Mouse (Mus musculus) urinary bladder, postnatal 36 days (tissue): ENCODE data around the gene Sept9.
"Not testable (repeated sequence)": the region's sequence is repeated elsewhere in the genome, so short reads cannot be mapped to it uniquely, and the experiment has no call there.

ENCODE experiments used
- DNase-seq, 2 experiments: peaks; one replicate each; pipeline ENCODE4 v3.0.0; 2022; ENCODE audit warnings: low spot score in 2 of 2, mixed read lengths in 1 of 2

The Sept9 gene

DNA sequence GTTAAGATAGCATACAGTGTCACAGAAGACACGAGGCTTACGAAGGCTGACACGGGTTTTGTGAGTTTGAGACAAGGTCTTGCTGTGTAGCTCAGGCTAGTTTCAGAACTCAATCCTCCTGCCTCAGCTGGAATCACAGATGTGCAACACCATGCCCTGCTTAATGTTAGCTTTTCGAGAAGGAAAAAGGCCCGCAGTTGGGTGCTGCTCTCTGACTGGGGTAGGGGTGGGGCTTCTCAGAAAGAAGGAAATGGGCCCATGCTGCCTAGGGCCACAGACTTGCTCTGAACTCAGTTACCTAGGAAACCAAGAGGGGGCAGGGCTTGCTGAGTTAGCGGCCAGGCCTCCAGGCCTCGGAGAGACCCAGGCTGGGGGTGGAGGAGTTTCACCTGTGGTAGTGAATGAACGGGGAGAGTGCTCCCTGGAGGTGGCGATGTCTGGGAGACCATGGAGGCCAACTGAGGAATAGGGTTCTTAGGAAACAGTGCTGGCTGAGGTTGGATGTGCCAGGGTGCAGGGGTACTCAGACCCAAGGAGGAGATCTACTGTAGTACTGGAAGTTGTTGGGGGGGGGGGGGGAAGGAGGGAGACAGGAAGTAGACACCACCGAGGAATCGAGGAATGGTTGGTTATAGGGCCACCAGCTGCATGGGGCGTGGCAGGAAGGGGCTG, 126.1 kb downstream of the Sept9 start:
- DNase-seq: no peak

DNA sequence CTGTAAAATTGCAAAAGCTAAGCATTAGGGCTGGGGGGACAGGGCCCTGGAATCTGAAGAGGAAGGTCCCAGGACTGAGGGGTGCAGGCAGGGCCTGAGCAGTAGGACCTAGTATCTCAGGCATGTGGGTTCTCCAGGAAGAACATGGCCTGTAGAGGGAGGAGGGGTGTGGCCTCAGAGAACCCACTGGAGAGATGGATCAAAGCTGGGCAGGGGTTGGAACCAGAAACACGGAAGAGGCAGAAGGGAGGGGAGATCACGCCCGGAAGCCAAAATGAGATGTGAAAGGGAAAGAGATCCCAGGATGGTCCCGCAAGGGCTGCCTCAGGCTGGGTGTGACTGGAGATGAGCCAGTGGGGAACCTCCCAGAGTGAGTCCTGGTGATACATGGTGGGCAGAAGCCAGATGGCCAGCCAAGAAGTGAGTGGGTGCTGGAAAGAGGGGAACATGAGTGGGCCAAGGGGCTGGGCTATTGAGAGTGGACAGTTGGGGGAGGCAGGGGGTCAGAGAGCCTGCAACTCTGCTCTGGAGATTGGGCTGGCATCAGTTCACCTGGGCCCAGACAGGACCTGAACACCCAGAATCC, 126.8 kb downstream of the Sept9 start:
- DNase-seq: no peak

DNA sequence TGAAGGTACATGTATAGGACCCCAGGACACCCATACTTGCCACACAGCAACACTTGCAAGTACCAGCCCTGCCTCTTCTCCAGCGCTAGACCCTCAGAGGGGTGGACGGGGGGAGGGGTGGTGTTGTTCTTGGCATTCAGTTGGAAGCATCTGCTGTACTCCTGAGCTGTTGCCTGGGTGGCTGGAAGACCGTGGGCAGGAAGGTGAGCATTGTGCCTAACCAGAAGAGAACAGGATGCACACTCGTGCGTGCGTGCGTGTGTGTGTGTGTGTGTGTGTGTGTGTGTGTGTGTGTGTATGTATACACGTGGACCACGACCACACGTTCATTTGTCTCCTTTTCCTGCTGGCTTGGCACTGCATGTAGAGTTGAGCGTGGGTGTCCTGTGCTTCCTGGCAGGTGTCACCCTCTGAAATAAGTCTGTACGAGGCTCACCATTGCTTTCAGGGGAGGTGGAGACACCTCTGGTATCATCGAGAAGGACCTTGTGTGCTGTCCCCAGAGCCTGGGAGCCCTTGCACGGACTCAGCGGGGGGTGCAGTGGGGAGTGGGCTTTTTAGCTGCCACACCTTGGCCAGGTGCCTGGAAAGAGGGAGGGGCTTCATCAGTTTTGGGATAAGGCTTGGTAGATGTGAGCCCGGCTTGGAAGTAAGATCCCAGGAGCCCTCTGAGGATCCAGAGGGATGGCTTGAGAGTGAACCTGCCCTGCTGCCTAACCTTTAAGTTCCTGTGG, 127.6 kb downstream of the Sept9 start:
- no peak for DNase-seq

DNA sequence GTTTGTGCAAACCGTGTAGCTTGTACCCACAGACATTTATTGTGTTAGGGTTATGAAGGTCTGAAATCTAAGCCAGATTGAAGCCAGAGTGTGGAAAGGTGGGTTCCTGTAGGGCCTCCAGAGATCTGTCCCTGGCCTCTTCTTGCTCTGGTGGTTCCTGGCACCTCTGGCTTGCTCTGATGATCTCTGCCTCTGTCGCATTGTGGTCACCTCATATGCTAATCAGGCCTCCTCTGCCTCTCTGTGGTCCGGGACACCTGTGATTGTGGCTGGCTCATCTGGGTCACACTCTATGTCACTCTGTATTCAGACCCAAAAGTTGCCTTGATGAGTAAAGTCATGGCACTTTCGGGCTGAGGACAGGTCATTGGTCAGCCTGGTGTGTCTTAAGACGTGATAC, 128.2 kb downstream of the Sept9 start:
- no peak for DNase-seq

DNA sequence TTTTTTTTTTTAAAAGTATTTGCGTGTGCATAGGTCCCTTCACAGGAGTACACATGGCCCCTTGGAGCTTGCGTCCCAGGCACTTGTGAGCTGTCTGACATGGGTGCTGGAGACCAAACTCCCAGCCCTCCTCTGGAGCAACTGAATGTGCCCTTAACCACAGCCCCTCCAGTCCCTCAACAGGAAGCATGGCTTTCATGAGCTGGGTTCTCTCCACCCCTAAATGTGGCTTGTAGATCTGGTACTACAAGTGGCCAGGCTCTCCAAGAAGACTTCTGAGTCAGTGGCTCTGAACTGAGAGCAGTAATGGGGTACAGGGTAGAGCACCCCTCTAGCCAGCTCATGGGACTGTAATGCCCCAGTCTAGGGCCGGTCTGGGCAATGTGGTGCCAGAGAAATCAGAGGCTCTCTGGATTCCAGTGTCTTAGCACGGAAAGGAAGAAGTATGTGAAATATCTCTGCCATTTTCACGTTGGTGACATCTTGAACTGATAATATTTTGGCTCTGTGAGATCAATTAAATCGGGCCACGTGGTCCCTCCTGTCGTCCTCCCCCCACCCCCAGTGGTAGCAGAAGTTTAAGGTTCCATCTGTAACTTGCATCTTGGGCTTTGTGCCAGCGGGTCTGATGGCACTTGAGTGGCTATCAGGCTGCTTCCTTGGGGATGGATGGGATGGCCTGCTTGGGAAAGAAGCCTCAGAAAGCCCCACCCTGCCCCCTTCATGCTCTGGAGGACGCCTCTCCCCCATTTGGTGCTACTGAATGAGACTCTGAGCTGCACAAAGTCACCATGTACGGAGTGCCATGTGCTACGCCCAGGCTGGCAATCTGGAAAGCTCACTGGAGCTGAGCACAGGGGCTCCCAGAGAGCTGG, 130.9 kb downstream of the Sept9 start:
- no peak for DNase-seq

DNA sequence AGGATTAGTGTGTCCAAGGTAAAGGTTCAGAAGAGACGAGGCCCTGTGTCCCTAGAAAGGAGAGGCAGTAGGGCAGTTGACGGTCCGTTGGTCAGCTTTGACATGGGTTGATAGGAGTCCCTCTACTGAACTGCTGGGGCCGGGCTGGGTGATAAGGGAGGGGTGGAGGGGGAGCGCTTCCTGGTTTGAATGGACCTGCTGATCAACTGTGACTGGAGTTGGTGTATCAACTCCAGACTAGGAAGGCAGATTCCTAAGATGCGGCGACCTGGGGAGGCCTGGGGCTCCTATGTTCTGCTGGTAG, 131.4 kb downstream of the Sept9 start:
- no peak for DNase-seq

DNA sequence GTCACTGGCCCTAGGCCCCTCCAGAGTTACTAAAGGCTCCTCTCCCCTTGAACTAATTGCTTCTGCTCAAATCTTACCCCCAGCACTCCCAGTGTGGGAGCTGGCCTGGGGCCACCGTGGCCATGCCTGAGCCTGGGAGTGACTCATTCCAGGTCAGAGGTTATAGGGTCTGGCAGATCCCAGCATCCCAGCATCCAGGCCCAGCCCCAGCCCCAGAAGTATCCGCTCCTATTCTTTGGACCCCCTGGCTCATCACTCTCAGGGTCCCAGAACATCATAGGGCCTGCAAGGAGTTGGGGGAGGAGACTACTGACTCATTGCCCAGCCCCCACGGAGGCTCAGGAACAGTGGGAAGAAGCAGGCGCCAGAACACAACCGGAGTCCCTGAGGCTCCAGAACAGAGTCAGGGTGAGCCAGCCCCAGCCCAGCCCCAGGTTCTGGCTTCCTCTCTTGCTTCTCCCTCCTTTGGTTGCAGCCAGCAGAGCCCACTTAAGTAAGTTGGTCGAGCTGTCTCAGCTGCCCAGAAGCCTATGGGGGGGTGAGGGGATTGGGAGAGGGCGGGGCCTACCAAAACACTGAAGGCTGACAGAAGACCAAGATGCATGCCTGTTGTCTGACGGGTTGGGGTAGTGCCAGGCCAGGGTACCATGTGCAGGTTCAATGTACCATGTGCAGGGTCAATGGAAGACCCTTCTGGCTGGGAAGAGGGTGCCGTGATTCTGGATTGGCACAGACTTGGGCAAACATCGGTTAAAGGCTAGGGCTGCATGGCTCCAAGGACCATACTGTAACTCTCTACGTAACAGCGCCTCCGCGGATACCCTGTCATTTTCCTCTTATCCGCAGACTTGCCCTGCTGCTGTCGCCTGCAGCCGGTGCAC, 132.1 kb downstream of the Sept9 start:
- no peak for DNase-seq

DNA sequence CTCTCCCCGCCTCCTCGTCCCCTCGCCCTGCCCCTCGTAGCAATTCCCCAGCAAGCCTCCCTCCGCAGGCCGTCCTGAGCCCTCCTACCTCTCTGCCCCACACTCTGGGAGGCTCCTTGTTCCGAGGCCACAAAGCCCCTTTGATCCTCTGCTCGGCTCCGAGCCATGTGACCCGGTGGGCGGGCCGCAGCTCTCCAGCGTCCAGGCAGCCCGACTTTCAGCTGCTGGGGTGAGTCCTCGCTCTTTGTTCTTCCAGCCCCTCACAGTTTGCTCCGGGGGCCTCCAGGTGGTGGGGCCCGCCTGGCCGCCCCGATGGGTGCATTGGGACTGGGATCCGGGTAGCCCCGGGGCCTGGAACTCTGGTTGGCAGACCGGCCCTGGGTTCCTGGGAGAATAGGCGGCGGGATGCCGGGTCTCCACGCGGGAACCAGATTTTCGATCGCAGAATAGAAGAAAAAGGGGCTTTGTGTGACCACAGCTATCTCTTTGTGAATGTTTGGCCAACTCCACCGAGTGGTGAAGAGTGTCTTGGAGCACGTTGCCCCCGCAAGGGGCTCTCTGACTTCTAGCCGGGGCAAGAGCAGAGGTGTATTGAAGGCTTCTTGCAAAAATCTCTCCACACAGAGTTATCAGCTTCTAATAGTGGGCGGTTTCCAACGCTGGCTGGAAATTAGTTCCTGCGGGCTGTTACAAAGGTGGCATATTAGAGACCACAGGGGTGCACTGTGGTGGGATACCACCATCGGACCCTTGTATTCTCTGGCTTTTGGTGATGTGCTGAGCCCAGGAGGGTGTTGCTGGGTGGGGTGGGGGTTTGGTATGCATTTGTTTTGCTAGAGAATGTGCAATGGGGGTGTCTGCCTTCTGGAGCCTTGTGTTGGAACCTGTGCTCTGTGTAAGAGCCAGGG, 133.0 kb downstream of the Sept9 start:
- DNase-seq: peak in 1 of 2 experiments; percentile 56

DNA sequence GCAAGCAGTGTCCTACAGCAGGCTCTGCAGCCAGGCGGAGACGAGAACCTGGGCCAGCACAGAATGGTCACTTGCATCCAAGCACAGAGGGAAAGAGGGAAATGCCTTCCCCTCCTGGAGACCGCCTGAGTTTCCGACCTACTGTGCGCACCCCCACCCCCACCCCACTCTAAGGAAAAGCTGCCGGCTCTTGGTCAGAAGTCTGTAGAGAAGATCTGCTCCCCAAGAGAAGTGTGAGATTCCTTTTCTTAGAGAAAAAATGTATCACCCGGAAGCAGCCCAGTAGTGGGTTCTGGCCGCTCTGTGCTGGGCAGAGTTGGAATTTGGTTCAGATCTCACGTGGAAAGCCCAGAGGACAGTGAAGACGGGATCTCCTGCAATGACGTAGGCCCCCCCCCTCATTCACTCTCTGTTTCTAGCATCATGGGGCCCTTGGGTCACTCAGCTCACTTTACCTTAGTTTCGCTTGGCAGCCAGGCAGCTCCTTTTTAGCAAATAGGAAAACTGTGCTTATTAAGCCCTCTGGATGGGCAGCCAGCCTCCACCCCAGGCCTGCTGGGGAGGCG, 133.8 kb downstream of the Sept9 start:
- no peak for DNase-seq

DNA sequence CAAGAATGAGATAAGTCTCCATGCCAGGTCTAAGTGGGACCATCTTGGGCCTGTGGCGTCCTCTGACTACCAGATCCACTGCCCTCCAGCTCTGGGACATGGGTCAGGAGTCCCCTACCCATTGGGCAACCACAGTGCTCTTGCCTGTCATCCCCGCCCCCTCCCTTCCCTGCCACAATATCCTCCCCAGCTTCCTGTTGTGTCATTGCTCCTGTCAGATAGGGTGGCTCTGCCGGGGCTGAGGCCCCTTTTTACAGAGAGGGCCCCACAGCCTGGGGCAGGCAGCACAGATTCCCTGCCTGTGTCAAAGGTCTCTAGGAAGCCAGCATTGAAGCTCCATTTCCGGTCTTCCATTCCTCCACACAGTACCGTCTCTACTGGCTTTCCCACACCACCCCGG, 134.6 kb downstream of the Sept9 start:
- DNase-seq: no peak

DNA sequence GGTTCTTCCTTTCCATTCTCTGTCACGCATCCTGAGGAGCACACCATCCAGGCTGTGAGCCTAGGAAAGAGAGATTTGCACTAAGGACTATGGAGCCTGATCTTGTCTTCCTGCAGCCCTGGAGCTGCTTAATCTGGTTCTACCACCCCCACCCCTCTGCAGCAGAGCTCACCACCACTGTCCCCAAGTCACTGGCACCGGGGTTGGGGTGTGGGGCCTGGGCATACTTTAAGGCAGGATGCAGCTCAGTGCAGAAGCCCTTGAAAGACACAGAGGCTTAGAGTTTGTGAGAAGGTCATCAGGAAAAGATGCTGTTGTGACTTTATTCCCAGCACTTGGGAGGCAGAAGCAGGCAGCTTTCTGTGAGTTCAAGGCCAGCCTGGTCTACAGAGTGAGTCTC, 135.7 kb downstream of the Sept9 start:
- no peak for DNase-seq

DNA sequence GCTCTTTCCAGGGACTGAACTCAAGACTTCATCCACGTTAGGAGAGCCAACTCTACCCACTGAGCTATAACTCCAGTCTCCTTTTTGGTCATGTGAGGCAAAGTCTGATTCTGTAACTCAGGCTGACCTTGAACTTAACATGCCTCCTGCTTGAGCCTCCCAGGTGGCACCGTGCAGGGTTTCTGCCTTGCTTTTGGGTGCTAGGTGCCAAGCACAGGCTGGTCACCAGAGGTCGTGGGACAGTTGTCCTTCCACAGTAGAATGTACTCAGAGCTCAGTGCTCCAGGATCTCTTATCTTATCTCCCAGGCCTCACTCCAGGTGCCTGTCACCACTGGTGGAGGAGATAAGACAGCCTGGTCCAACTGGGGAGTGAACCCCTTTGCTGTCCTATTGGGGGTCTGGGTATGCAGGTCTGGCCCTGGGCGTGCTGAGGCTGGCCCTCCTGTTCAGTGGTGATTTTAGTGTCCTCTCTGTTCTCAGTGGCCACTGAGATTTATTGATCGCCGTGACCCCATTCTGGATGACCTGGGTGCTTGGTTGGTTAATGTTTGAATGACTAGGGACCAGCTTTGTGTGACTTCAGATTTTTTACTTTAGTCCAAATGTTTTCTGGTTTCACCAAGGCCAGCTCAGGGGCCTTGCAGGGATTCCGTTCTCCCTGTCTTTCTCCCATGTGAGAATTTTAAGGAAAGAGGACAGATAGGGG, 136.8 kb downstream of the Sept9 start:
- DNase-seq: no peak

DNA sequence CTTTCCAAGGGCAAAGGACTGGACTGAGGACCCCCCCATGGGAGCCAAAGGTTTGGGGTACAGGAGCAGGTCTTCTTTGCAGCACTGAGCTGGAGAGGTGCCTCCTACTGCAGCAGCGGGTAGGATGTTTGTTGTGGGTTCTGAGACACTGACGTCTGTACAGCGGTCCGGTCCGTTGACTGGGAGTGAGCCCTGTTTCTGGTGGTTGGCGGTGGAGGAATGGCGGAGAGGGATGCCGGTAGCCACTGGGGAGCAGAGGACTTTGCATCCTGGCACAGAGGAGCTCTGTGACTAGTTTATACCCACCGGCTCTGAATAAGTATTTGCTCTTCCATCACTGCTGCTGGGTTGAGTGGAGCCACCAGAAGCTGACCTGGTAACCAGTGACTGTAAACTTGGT, 138.3 kb downstream of the Sept9 start:
- no peak for DNase-seq

DNA sequence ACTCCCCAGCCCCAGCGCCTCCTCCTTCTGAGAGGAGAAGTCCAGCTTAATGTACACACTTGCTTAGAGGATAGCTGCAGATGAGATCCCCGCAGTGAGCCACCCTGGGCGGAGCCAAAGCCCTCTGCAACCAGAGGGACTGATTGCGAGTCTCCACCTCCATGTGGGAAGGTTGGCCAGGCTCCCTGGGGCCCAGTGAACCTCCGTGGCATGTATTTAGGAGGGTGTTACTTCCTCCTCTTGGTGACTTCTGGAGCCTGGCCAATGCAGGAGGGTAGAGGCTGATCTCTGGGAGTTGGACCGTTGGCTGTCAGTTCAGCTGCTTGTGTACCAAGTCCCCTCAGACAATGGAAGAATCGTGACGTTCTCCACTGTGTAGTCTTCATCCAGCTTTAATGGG, 139.0 kb downstream of the Sept9 start:
- DNase-seq: peak in 1 of 2 experiments; percentile 59

DNA sequence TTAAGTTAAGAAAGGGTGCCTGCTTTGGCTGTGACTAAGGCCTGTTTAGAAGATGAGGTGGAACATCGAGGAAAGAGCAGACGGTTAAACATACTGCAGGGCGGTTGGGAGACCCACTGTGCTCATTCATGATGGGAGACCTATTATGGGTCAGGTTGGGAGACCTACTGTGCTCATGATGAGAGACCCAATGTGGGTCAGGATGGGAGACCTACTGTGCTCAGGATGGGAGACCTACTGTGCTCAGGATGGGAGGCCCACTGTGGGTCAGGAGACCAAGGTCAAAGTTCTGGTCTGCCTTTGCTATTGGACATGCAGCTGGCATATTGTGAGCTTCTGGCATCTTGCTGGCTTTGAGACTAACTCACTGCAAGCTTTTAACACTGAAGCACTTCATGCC, 139.6 kb downstream of the Sept9 start:
- no peak for DNase-seq

DNA sequence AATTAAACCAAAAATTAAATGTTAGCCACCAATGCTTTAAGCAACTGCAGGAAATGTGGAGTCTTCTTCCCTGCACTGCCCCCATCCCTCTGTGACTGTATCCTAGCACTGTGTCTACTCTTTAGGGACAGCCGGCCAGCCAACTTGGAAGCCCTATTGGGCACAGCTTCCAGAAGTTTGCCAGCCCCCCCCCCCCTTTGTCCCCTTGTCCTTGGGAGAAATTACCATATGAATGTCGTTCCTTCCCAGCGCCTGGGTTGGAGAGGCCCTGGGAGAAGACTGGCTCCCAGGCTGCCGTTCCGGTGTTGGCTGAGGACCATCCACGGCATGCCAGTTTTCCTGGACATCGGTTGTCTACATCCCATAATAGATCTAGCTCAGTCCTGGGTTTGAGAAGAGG, 141.8 kb downstream of the Sept9 start:
- DNase-seq: no peak

DNA sequence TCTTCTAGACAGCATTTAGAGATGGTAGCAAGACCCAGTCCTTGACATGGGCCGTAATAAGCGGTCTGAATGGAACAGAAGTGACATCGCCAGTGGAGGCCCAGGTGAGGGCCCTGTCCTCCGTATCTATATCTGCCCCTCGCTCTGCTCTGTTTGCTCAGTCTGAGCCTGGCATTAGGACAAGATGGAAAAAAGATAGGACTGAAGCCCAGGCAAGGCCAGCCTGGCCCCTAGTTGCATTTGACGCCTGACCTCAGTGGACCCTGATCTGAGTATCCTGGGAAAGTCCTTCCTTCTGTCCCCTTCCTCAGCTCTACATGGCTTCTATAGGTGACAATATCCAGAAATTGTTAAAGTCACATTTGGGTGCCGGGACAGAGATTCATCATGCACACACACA, 142.6 kb downstream of the Sept9 start:
- DNase-seq: no peak

DNA sequence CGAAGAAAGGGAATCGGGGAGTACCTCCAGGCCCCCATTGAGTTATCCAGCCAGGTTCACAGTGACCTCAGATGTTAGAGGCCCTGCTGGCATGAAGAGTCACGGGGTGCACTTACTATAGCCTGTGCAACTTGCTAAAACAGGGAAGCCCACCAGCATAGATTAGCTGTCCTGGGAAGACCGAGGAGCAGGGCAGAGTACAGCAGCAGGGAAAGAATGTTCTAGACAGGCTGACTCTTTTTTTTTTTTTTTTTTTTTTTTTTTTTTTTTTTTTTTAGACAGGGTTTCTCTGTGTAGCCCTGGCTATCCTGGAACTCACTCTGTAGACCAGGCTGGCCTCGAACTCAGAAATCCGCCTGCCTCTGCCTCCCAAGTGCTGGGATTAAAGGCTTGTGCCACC, 143.0 kb downstream of the Sept9 start:
- DNase-seq: not testable (repeated sequence)

DNA sequence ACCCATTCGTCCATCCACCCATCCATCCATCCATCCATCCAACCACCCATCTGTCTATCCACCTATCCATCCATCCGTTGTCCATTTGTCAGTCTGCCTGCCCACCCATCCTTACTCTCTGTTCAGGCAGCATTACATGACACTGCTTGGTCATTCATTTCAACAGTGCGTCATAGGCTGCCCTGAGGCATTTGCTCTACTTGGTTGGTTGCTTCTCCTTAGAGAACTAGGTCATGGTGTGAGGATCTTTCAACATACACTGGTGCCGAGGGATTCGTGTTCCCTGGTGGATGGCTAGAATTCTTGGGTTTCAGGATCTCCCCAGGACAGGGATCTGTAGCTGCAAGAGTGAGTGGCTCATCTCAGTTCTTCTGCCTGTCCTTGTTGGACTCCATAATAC, 144.3 kb downstream of the Sept9 start:
- DNase-seq: no peak
